In genomic region chr9:120628794-120629560, GRCm38 (mm10) we compare ENCODE assay signal across 16 mouse cellular contexts.
"Had no signal": no experiment of that assay in that cellular context is flagged by ENCODE, and none has a peak within 500 bp of the region (broad histone marks: within the 10 kb centered on the region; RNA-seq: fewer than 3 reads in every experiment).

No protein-coding gene starts in this region.

- H3K4me1 ChIP-seq: intestine, embryonic 15.5 days; limb, embryonic 12.5 days; liver, embryonic 13.5 days; lung, embryonic 15.5 days; neural tube, embryonic 15.5 days had no signal

- H3K9me3 ChIP-seq: intestine, embryonic 15.5 days; kidney, embryonic 15.5 days; limb, embryonic 12.5 days; lung, embryonic 15.5 days had no signal

- H3K36me3 ChIP-seq: intestine, embryonic 15.5 days; kidney, embryonic 15.5 days; limb, embryonic 12.5 days; liver, embryonic 13.5 days; lung, embryonic 15.5 days; neural tube, embryonic 15.5 days had no signal

- H3K4me2 ChIP-seq: intestine, embryonic 15.5 days; kidney, embryonic 15.5 days; limb, embryonic 12.5 days; liver, embryonic 13.5 days; lung, embryonic 15.5 days; neural tube, embryonic 15.5 days had no signal

- ATAC-seq: intestine, embryonic 15.5 days; liver, postnatal 0 days had no signal

- DNase-seq: kidney, adult 2 months; kidney, postnatal 14 days; liver; liver, embryonic 13.5 days; liver, postnatal 0 days; lung, postnatal 14 days; right cerebral cortex, postnatal 4 days; spleen, adult 18-20 months; thymus, adult 18-20 months; thymus, postnatal 25 days had no signal

- H3K27ac ChIP-seq: intestine, embryonic 15.5 days; kidney, embryonic 15.5 days; left cerebral cortex, adult 2 months; limb, embryonic 12.5 days; liver, embryonic 13.5 days; lung, embryonic 15.5 days; neural tube, embryonic 15.5 days had no signal

- H3K9ac ChIP-seq: intestine, embryonic 15.5 days; kidney, embryonic 15.5 days; limb, embryonic 12.5 days; liver, embryonic 13.5 days; liver, postnatal 0 days; lung, embryonic 15.5 days; neural tube, embryonic 15.5 days had no signal

- H3K4me3 ChIP-seq: intestine, embryonic 15.5 days; kidney, embryonic 15.5 days; left cerebral cortex, adult 2 months; limb, embryonic 12.5 days; liver, embryonic 13.5 days; lung, embryonic 15.5 days; neural tube, embryonic 15.5 days had no signal

- H3K27me3 ChIP-seq: intestine, embryonic 15.5 days; kidney, embryonic 15.5 days; limb, embryonic 12.5 days; liver, embryonic 13.5 days; lung, embryonic 15.5 days; neural tube, embryonic 15.5 days had no signal
